Mouse (Mus musculus): ENCODE measurements around the gene Vps33b.

- TF ChIP-seq POLR2A (IDR thresholded peaks at IDR 0.05; ENCODE audit: low read depth, low read length), result no peak
- no peak for TF ChIP-seq CTCF (IDR thresholded peaks at IDR 0.05; ENCODE audit: borderline replicate concordance, insufficient read depth, low read length)
Measured at GRCm38 (mm10) chr7:80326076-80326475, 56.6 kb downstream of the Vps33b start.

All from embryonic fibroblast, embryonic 13.5 days (primary cell).